Mouse (Mus musculus) liver, embryonic 14.5 days (tissue): Measurements from ENCODE around the gene Lss. TPM values are rescaled to one million over a fixed set of nuclear protein-coding genes. Genes with fewer than 3 reads are reported as not detected.

ENCODE experiments used
- ATAC-seq: fragments of 200-750 bp; cut with Nextera tagmentation; 2 replicates; pipeline ENCODE4 v1.8.0; 2017; ENCODE audit warnings: moderate number of reproducible peaks, mild to moderate bottlenecking, moderate library complexity; ENCODE audit not compliant: insufficient read depth
- DNase-seq, 3 experiments: peaks; one replicate each; pipeline ENCODE4 v3.0.0-alpha.2; 2012 to 2013; ENCODE audit warnings: low read depth in 3 of 3, low spot score in 3 of 3
- H3K27ac ChIP-seq: fragments of 300-500 bp; sonication (generic); 2 replicates; pipeline ENCODE4 v1.5.1; 2014; ENCODE audit warnings: moderate library complexity, mild to moderate bottlenecking, control low read depth, inconsistent platforms
- H3K27me3 ChIP-seq: fragments of 300-500 bp; sonication (generic); 2 replicates; pipeline ENCODE4 v1.6.1; 2014; ENCODE audit warnings: mild to moderate bottlenecking, low read length, moderate library complexity; ENCODE audit not compliant: control insufficient read depth, insufficient read depth
- H3K36me3 ChIP-seq: fragments of 300-500 bp; sonication (generic); replicated peaks from 2 replicates; pipeline ENCODE4 v1.6.1; 2014; ENCODE audit warnings: low read depth; ENCODE audit not compliant: control insufficient read depth, insufficient read depth
- H3K4me1 ChIP-seq, 2 experiments: fragments of 200-500 bp in 1 of 2; fragments of 300-500 bp in 1 of 2; sonication (generic) in 1 of 2; replicated peaks; 2 replicates each; pipeline ENCODE4 v1.6.1; 2012 to 2014; ENCODE audit warnings: antibody characterized with exemption in 1 of 2, inconsistent platforms in 1 of 2, low read length in 1 of 2; ENCODE audit not compliant: control insufficient read depth in 2 of 2, insufficient read depth in 2 of 2
- H3K4me2 ChIP-seq: fragments of 300-500 bp; sonication (generic); 2 replicates; pipeline ENCODE4 v1.6.1; 2014; ENCODE audit warnings: low read depth, mild to moderate bottlenecking, control low read depth, moderate library complexity
- H3K4me3 ChIP-seq, 2 experiments: fragments of 200-500 bp in 1 of 2; fragments of 300-500 bp in 1 of 2; sonication (generic) in 1 of 2; 2 replicates each; pipeline ENCODE4 v1.5.1; 2012 to 2014; ENCODE audit warnings: low read depth in 2 of 2, low read length in 2 of 2, mild to moderate bottlenecking in 2 of 2, control low read depth in 1 of 2, inconsistent platforms in 1 of 2, moderate library complexity in 1 of 2; ENCODE audit not compliant: insufficient read depth in 1 of 2
- H3K9ac ChIP-seq: fragments of 300-500 bp; sonication (generic); replicated peaks from 2 replicates; pipeline ENCODE4 v1.6.1; 2014; ENCODE audit warnings: mild to moderate bottlenecking, control low read depth, moderate library complexity
- H3K9me3 ChIP-seq: fragments of 300-500 bp; sonication (generic); 2 replicates; pipeline ENCODE4 v1.6.1; 2016; ENCODE audit warnings: low read length, mixed read lengths; ENCODE audit not compliant: control insufficient read depth
- CTCF ChIP-seq: IDR thresholded peaks from 2 replicates; pipeline ENCODE4 v1.5.1; 2016; ENCODE audit warnings: antibody characterized with exemption, low read depth, control low read depth
- EP300 ChIP-seq: IDR thresholded peaks from 2 replicates; pipeline ENCODE4 v1.6.1; 2016; ENCODE audit warnings: antibody characterized with exemption, low read depth
- WGBS: fragments of 180-500 bp; shearing (Covaris S2); extraction: QIAGEN DNeasy Blood & Tissue Kit; methylation state at CpG from one replicate; pipeline ENCODE4 v1.1.7; 2014; ENCODE audit not compliant: insufficient replicate concordance; 5-methylcytosine and 5-hydroxymethylcytosine counted together
- polyA plus RNA-seq, 2 experiments: library from polyadenylated mRNA; depleted of rRNA in 1 of 2; stranded (reverse) in 1 of 2; unstranded in 1 of 2; fragments of >200 nt; fragmentation: Nextera tagmentation in 1 of 2; extraction: Ambion mirVana in 1 of 2; gene quantifications; 2 replicates each; pipeline versions ENCODE4 v1.2.1 to v1.2.3; 2012 to 2014

Gene Lss
- polyA plus RNA-seq, 2 experiments, result 31.7 to 46.6 TPM

DNA sequence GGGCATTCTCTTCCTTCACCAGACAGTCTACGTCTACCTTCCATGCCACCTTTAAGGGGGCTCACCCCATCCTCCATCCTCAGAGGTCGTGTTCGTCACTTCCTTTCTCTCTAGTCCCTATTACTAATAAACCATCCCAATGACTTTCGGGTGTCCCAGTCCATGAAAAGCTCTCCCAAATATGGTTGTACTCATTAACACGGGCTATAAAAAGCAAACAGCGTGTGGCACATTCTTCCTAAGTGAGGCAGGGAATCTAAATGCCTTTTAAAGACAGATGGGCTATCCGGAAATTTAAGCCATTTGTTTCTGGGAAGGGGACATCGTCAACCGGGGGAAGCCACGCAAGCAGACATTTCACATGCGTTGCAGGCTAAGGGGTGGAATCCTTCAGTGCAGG, 58.8 kb downstream of the Lss start:
- H3K36me3 ChIP-seq, result no peaks in the 10 kb centered on the region
- ATAC-seq (no peak), DNase-seq (no peak)
- no peaks in the 10 kb centered on the region for H3K27me3 ChIP-seq
- no peak overlapping the region for H3K4me2 ChIP-seq
- no peak overlapping the region for H3K9ac ChIP-seq
- no peak overlapping the region for H3K27ac ChIP-seq
- TF ChIP-seq EP300 (no peak), CTCF (no peak)
- no peaks in the 10 kb centered on the region; a peak in 1 of 4 replicates for H3K4me1 ChIP-seq
- H3K4me3 ChIP-seq, result no peak overlapping the region
- no peaks in the 10 kb centered on the region for H3K9me3 ChIP-seq
- WGBS, result 69% methylated on average over 11 of the region's 11 CpGs

DNA sequence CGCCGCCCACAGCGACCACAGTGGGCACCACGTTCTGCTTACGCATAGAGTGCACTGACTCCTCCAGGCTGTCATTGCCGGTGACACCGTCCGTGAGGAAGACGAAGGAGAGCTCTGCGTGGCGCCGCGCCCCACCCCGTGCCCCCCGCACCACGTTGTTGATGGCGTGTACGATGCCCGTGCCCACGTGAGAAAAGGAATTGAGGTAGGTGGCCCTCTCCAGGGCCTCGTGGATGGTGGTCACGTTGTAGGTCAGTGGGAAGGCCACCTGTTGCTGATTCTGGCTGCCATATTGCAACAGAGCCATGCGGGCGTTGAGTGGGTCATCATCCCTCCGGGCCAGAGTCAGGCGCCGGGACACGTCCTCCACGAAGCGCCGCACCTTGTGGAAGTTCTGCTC, 65.0 kb downstream of the Lss start:
- Histone ChIP-seq H3K9ac (no peak overlapping the region), H3K27ac (no peak overlapping the region), H3K4me3 (no peak overlapping the region), H3K36me3 (no peaks in the 10 kb centered on the region), H3K27me3 (no peaks in the 10 kb centered on the region), H3K4me1 (no peaks in the 10 kb centered on the region; a peak in 1 of 4 replicates), H3K4me2 (no peak overlapping the region), H3K9me3 (no peaks in the 10 kb centered on the region)
- DNase-seq (no peak), ATAC-seq (no peak)
- TF ChIP-seq EP300, result no peak
- no peak for TF ChIP-seq CTCF
- 81% methylated on average over 31 of the region's 31 CpGs for WGBS

DNA sequence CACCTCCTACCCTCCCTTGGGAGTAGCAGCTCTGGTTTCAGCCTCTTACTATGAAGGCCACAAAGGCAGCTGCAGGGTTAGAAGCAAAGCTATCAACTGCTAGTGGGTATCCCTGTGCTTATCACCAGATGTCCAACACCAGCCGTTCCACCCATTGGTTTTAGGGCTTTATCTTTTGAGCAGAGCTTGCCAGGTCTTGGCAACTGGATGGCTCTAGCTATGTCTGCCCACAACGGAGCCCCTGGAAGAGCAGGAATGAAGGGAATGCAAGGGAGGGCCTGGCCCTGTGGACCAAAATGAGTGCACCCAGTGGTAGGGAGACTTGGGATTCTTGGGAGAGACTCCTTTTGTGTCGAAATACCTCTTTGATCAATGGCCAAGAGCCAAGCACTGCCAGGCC, 71.3 kb downstream of the Lss start:
- H3K36me3 ChIP-seq, result no peaks in the 10 kb centered on the region
- H3K4me1 ChIP-seq, result no peaks in the 10 kb centered on the region
- WGBS, result 34% methylated on average over 3 of the region's 3 CpGs
- no peak overlapping the region for H3K4me3 ChIP-seq
- no peaks in the 10 kb centered on the region for H3K27me3 ChIP-seq
- ATAC-seq (no peak), DNase-seq (no peak)
- no peak overlapping the region for H3K4me2 ChIP-seq
- no peak overlapping the region for H3K9ac ChIP-seq
- no peaks in the 10 kb centered on the region for H3K9me3 ChIP-seq
- H3K27ac ChIP-seq, result no peak overlapping the region
- TF ChIP-seq EP300 (no peak), CTCF (no peak)

Other genes starting within 250 kb of the Lss start
- 1.7 and 1.8 TPM in 2 replicates for gene Dip2a, start 186.3 kb upstream of the Lss start, polyA plus RNA-seq (2012; rRNA removed)
- 0.62 and 0.69 TPM in 2 replicates for gene Dip2a, start 186.3 kb upstream of the Lss start, polyA plus RNA-seq (2014; fragmentation: Nextera tagmentation; extraction: Ambion mirVana)
- not detected in 2 replicates for gene AC141477.1, start 91.1 kb upstream of the Lss start, polyA plus RNA-seq (2012; rRNA removed)
- gene AC141477.1, start 91.1 kb upstream of the Lss start, polyA plus RNA-seq (2014; fragmentation: Nextera tagmentation; extraction: Ambion mirVana), result not detected in 2 replicates
- 9.9 and 19.9 TPM in 2 replicates for gene Pcnt, start 88.8 kb upstream of the Lss start, polyA plus RNA-seq (2012; rRNA removed)
- 9.3 and 11.6 TPM in 2 replicates for gene Pcnt, start 88.8 kb upstream of the Lss start, polyA plus RNA-seq (2014; fragmentation: Nextera tagmentation; extraction: Ambion mirVana)
- gene 2610028H24Rik, start 82.5 kb upstream of the Lss start, polyA plus RNA-seq (2012; rRNA removed), result not detected in 2 replicates
- not detected in 2 replicates for gene 2610028H24Rik, start 82.5 kb upstream of the Lss start, polyA plus RNA-seq (2014; fragmentation: Nextera tagmentation; extraction: Ambion mirVana)
- gene Mcm3ap, start 62.7 kb upstream of the Lss start, polyA plus RNA-seq (2012; rRNA removed), result 8.7 and 12.5 TPM in 2 replicates
- gene Mcm3ap, start 62.7 kb upstream of the Lss start, polyA plus RNA-seq (2014; fragmentation: Nextera tagmentation; extraction: Ambion mirVana), result 23.4 and 24.7 TPM in 2 replicates
- 1.1 and 1.5 TPM in 2 replicates for gene Ybey, start 62.5 kb upstream of the Lss start, polyA plus RNA-seq (2012; rRNA removed)
- gene Ybey, start 62.5 kb upstream of the Lss start, polyA plus RNA-seq (2014; fragmentation: Nextera tagmentation; extraction: Ambion mirVana), result 1.8 TPM in 2 replicates
- gene Spatc1l, start 30.7 kb downstream of the Lss start, polyA plus RNA-seq (2012; rRNA removed), result 0.06 TPM in 1 of 2 replicates, not detected in the other
- gene Spatc1l, start 30.7 kb downstream of the Lss start, polyA plus RNA-seq (2014; fragmentation: Nextera tagmentation; extraction: Ambion mirVana), result not detected in 2 replicates
- gene Ftcd, start 44.1 kb downstream of the Lss start, polyA plus RNA-seq (2012; rRNA removed), result 27.8 and 29.9 TPM in 2 replicates
- gene Ftcd, start 44.1 kb downstream of the Lss start, polyA plus RNA-seq (2014; fragmentation: Nextera tagmentation; extraction: Ambion mirVana), result 19.2 and 19.8 TPM in 2 replicates
- 4.8 and 5.7 TPM in 2 replicates for gene Col6a2, start 92.0 kb downstream of the Lss start, polyA plus RNA-seq (2012; rRNA removed)
- gene Col6a2, start 92.0 kb downstream of the Lss start, polyA plus RNA-seq (2014; fragmentation: Nextera tagmentation; extraction: Ambion mirVana), result 2.6 and 3.7 TPM in 2 replicates
- gene Col6a1, start 194.6 kb downstream of the Lss start, polyA plus RNA-seq (2012; rRNA removed), result 4.4 and 6.1 TPM in 2 replicates
- 4.8 TPM in 2 replicates for gene Col6a1, start 194.6 kb downstream of the Lss start, polyA plus RNA-seq (2014; fragmentation: Nextera tagmentation; extraction: Ambion mirVana)